Mouse (Mus musculus): Measurements from ENCODE around the gene Tgfb3. TPM values are rescaled to one million over a fixed set of nuclear protein-coding genes. Genes with fewer than 3 reads are reported as not detected.

Tgfb3 gene
- total and polyA plus RNA-seq, 3 experiments, result 0.42 to 0.96 TPM; not detected in 1

DNA sequence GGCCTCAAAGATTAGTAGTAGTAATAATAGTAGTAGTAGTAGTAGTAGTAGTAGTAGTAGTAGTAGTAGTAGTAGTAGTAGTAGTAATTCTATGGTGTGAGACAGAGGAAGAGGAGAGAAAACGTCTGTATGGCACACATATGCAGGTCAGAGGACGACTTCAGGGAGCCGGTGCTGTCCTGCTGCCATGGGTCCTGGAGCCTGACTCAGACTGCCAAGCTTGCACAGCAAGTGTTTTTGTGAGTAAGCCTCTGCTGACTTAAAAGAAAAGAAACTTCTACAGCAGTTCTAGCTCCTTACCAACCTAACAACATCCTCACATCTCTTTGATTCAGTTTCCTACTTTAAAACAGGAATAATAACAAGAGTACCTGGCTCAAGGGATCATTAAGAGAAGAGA is 64.2 kb downstream of the Tgfb3 start:
- TF ChIP-seq TBP (IDR thresholded peaks at IDR 0.05; ENCODE audit: low read depth, low read length), result no peak
- no peak for TF ChIP-seq CHD1 (IDR thresholded peaks at IDR 0.05; ENCODE audit: low read depth, low read length)
- no peak for TF ChIP-seq MAX (IDR thresholded peaks at IDR 0.05; ENCODE audit: low read length)
- TF ChIP-seq RCOR1 (IDR thresholded peaks at IDR 0.05; ENCODE audit: low read depth, low read length), result no peak
- no peak for TF ChIP-seq POLR2AphosphoS5 (IDR thresholded peaks at IDR 0.05; ENCODE audit: borderline replicate concordance, low read depth, low read length)
- TF ChIP-seq ZMIZ1 (IDR thresholded peaks at IDR 0.05; ENCODE audit: low read depth, low read length), result no peak
- TF ChIP-seq ZC3H11A (IDR thresholded peaks at IDR 0.05; ENCODE audit: low read depth, low read length), result no peak
- TF ChIP-seq ZNF384 (IDR thresholded peaks at IDR 0.05; ENCODE audit: low read depth, low read length), result no peak
- Histone ChIP-seq H3K27ac (ENCODE audit: control insufficient read depth, low read depth, low read length) (no peak overlapping the region), H3K36me3 (ENCODE audit: control insufficient read depth in 1 of 2, insufficient read depth in 2 of 2, low read length in 2 of 2) (no peaks in the 10 kb centered on the region), H3K9me3 (replicated peaks; ENCODE audit: insufficient read depth, low read length) (no peaks in the 10 kb centered on the region), H3K27me3 (ENCODE audit: control insufficient read depth in 1 of 2, insufficient read depth in 2 of 2, low read length in 2 of 2) (no peaks in the 10 kb centered on the region), H3K4me3 (ENCODE audit: control insufficient read depth in 1 of 2, insufficient read depth in 1 of 2, low read depth in 2 of 2, low read length in 2 of 2) (no peak overlapping the region), H3K79me2 (ENCODE audit: control insufficient read depth, insufficient read depth, low read length, poor library complexity) (no peaks in the 10 kb centered on the region), H3K4me1 (ENCODE audit: control insufficient read depth in 1 of 2, insufficient read depth in 2 of 2, low read length in 2 of 2) (no peaks in the 10 kb centered on the region), H3K9ac (ENCODE audit: control insufficient read depth, low read depth, low read length, poor library complexity, severe bottlenecking) (no peak overlapping the region)
- DNase-seq (ENCODE audit: low read depth, low spot score), result no peak

GRCm38 (mm10) chr12:86014174-86014573 is 64.7 kb downstream of the Tgfb3 start:
- Histone ChIP-seq H3K79me2 (ENCODE audit: control insufficient read depth, insufficient read depth, low read length, poor library complexity) (no peaks in the 10 kb centered on the region), H3K36me3 (ENCODE audit: control insufficient read depth in 1 of 2, insufficient read depth in 2 of 2, low read length in 2 of 2) (no peaks in the 10 kb centered on the region), H3K9me3 (replicated peaks; ENCODE audit: insufficient read depth, low read length) (no peaks in the 10 kb centered on the region), H3K4me3 (ENCODE audit: control insufficient read depth in 1 of 2, insufficient read depth in 1 of 2, low read depth in 2 of 2, low read length in 2 of 2) (no peak overlapping the region), H3K27me3 (ENCODE audit: control insufficient read depth in 1 of 2, insufficient read depth in 2 of 2, low read length in 2 of 2) (no peaks in the 10 kb centered on the region), H3K4me1 (ENCODE audit: control insufficient read depth in 1 of 2, insufficient read depth in 2 of 2, low read length in 2 of 2) (no peaks in the 10 kb centered on the region), H3K9ac (ENCODE audit: control insufficient read depth, low read depth, low read length, poor library complexity, severe bottlenecking) (no peak overlapping the region), H3K27ac (ENCODE audit: control insufficient read depth, low read depth, low read length) (no peak overlapping the region)
- TF ChIP-seq TCF12 (IDR thresholded peaks at IDR 0.05; ENCODE audit: low read depth, low read length) (no peak), MAFK (IDR thresholded peaks at IDR 0.05; ENCODE audit: borderline replicate concordance, low read depth, low read length) (no peak), SMC3 (IDR thresholded peaks at IDR 0.05; ENCODE audit: low read depth, low read length) (no peak), ZNF384 (IDR thresholded peaks at IDR 0.05; ENCODE audit: low read depth, low read length) (no peak), ETS1 (IDR thresholded peaks at IDR 0.05; ENCODE audit: low read depth, low read length) (no peak), ELF1 (IDR thresholded peaks at IDR 0.05; ENCODE audit: low read depth, low read length) (no peak), TBP (IDR thresholded peaks at IDR 0.05; ENCODE audit: low read depth, low read length) (no peak), MYB (IDR thresholded peaks at IDR 0.05; ENCODE audit: low read depth, low read length) (no peak), SIN3A (IDR thresholded peaks at IDR 0.05; ENCODE audit: low read length) (no peak), RCOR1 (IDR thresholded peaks at IDR 0.05; ENCODE audit: low read depth, low read length) (no peak), CTCF (IDR thresholded peaks at IDR 0.05 in 2 of 3, conservative IDR thresholded peaks at IDR 0.05 in 1 of 3; ENCODE audit: control insufficient read depth in 1 of 3, insufficient read depth in 1 of 3, low read depth in 2 of 3, low read length in 3 of 3, poor library complexity in 1 of 3, severe bottlenecking in 1 of 3) (no peak), UBTF (IDR thresholded peaks at IDR 0.05; ENCODE audit: borderline replicate concordance, insufficient read depth, low read depth, low read length) (no peak), POLR2AphosphoS2 (IDR thresholded peaks at IDR 0.05; ENCODE audit: low read length) (no peak)
- DNase-seq (ENCODE audit: low read depth, low spot score), result no peak

All from MEL (cell line).